Mouse (Mus musculus) neural tube, embryonic 14.5 days (tissue): ENCODE data around the gene Wdr45. TPM values are rescaled to one million over a fixed set of nuclear protein-coding genes. Genes with fewer than 3 reads are reported as not detected.
"Not testable (repeated sequence)": the region's sequence is repeated elsewhere in the genome, so short reads cannot be mapped to it uniquely, and the experiment has no call there.

Experiments
- ATAC-seq: fragments of 200-750 bp; cut with Nextera tagmentation; 2 replicates; pipeline ENCODE4 v1.8.0; 2017; ENCODE audit warnings: low read depth, mild to moderate bottlenecking, moderate TSS enrichment, moderate library complexity
- H3K27ac ChIP-seq: fragments of 300-500 bp; sonication (generic); 2 replicates; pipeline ENCODE4 v1.5.1; 2014; ENCODE audit warnings: low read depth, mild to moderate bottlenecking, control low read depth, low read length, moderate library complexity, mixed read lengths
- H3K27me3 ChIP-seq: fragments of 300-500 bp; sonication (generic); 2 replicates; pipeline ENCODE4 v1.6.1; 2014; ENCODE audit warnings: low read length; ENCODE audit not compliant: control insufficient read depth, insufficient read depth
- H3K36me3 ChIP-seq: fragments of 300-500 bp; sonication (generic); 2 replicates; pipeline ENCODE4 v1.6.1; 2014; ENCODE audit warnings: low read length, mixed read lengths; ENCODE audit not compliant: control insufficient read depth, insufficient read depth
- H3K4me1 ChIP-seq: fragments of 300-500 bp; sonication (generic); 2 replicates; pipeline ENCODE4 v1.6.1; 2014; ENCODE audit warnings: low read length; ENCODE audit not compliant: control insufficient read depth, insufficient read depth
- H3K4me2 ChIP-seq: fragments of 300-500 bp; sonication (generic); 2 replicates; pipeline ENCODE4 v1.6.1; 2014; ENCODE audit warnings: mild to moderate bottlenecking, low read depth, low read length, control low read depth
- H3K4me3 ChIP-seq: fragments of 300-500 bp; sonication (generic); 2 replicates; pipeline ENCODE4 v1.5.1; 2014; ENCODE audit warnings: low read depth, low read length, control low read depth, mixed read lengths
- H3K9ac ChIP-seq: fragments of 300-500 bp; sonication (generic); replicated peaks from 2 replicates; pipeline ENCODE4 v1.6.1; 2014; ENCODE audit warnings: low read depth, mild to moderate bottlenecking, control low read depth, low read length, mixed read lengths
- H3K9me3 ChIP-seq: fragments of 300-500 bp; sonication (generic); 2 replicates; pipeline ENCODE4 v1.6.1; 2016; ENCODE audit warnings: low read length; ENCODE audit not compliant: control insufficient read depth
- WGBS: fragments of 180-500 bp; shearing (Covaris S2); extraction: QIAGEN DNeasy Blood & Tissue Kit; methylation state at CpG from one replicate; pipeline ENCODE4 v1.1.7; 2014; 5-methylcytosine and 5-hydroxymethylcytosine counted together
- polyA plus RNA-seq: library from polyadenylated mRNA; unstranded; fragments of >200 nt; fragmentation: Nextera tagmentation; extraction: Ambion mirVana; gene quantifications from 2 replicates; pipeline ENCODE4 v1.2.1, GENCODE M21; 2014

Gene Wdr45
- polyA plus RNA-seq, 1 experiment from 2014 or later = 23.6 TPM

- peak within 1 kb of the TSS; percentile 45 for H3K9ac ChIP-seq
- H3K36me3 ChIP-seq = no peaks in the 10 kb centered on the region
- ATAC-seq = peak; percentile 96
- no peaks in the 10 kb centered on the region for H3K9me3 ChIP-seq
- H3K4me3 ChIP-seq = peak within 1 kb of the TSS; percentile 48
- WGBS = 13% methylated on average over 33 of the region's 33 CpGs
- peak within 1 kb of the TSS; percentile 51 for H3K4me2 ChIP-seq
- 0 out of 2 replicates have a peak, but pooled peaks cover 2% of the 10 kb centered on the region for H3K4me1 ChIP-seq
- H3K27ac ChIP-seq = no peak within 1 kb of the TSS
- no peaks in the 10 kb centered on the region for H3K27me3 ChIP-seq
Observed at GRCm38 (mm10) chrX:7696954-7697381, 17.2 kb upstream of the Wdr45 start, which contains the start of gene Gpkow. TSS of gene Gpkow (plus strand) at chrX:7697131.

GRCm38 (mm10) chrX:7713764-7714134 is 384 bp upstream of the Wdr45 start:
- Histone ChIP-seq H3K4me2 (peak overlapping the region; percentile 42; the same call in 1 of the 2 replicates), H3K4me3 (peak overlapping the region; percentile 24)
- not testable (repeated sequence) for H3K4me1 ChIP-seq, H3K27ac ChIP-seq, ATAC-seq, H3K36me3 ChIP-seq, H3K27me3 ChIP-seq, H3K9ac ChIP-seq, H3K9me3 ChIP-seq
- 25% methylated on average over 5 of the region's 12 CpGs for WGBS

GRCm38 (mm10) chrX:7716058-7716457 is 1.9 kb downstream of the Wdr45 start:
- H3K9me3 ChIP-seq, H3K9ac ChIP-seq, H3K4me1 ChIP-seq, ATAC-seq, H3K4me3 ChIP-seq, H3K27me3 ChIP-seq, H3K36me3 ChIP-seq, H3K27ac ChIP-seq, H3K4me2 ChIP-seq: not testable (repeated sequence)
- 33% methylated on average over 1 of the region's 1 CpGs for WGBS

- H3K9me3 ChIP-seq = no peaks in the 10 kb centered on the region
- 0 out of 2 replicates have a peak, but pooled peaks cover 5% of the 10 kb centered on the region for H3K4me1 ChIP-seq
- peak within 1 kb of the TSS; percentile 57 for H3K4me2 ChIP-seq
- 19% methylated on average over 22 of the region's 22 CpGs for WGBS
- ATAC-seq = peak; percentile 92
- H3K36me3 ChIP-seq = no peaks in the 10 kb centered on the region
- no peaks in the 10 kb centered on the region for H3K27me3 ChIP-seq
- peak within 1 kb of the TSS; percentile 55 for H3K27ac ChIP-seq
- peak within 1 kb of the TSS; percentile 17 for H3K9ac ChIP-seq
- H3K4me3 ChIP-seq = peak within 1 kb of the TSS; percentile 47
Observed at GRCm38 (mm10) chrX:7721514-7722281, 7.6 kb downstream of the Wdr45 start, which contains the start of gene Gm45208. TSS of gene Gm45208 (plus strand) at chrX:7722245.

GRCm38 (mm10) chrX:7722282-7722611 is 8.1 kb downstream of the Wdr45 start:
- 17% methylated on average over 11 of the region's 11 CpGs for WGBS

GRCm38 (mm10) chrX:7722691-7723090 is 8.6 kb downstream of the Wdr45 start:
- ATAC-seq = no peak
- Histone ChIP-seq H3K36me3 (no peaks in the 10 kb centered on the region), H3K4me1 (0 out of 2 replicates have a peak, but pooled peaks cover 5% of the 10 kb centered on the region), H3K9me3 (no peaks in the 10 kb centered on the region), H3K4me3 (peak overlapping the region; percentile 47), H3K4me2 (peak overlapping the region; percentile 57), H3K9ac (peak overlapping the region; percentile 17), H3K27ac (no peak overlapping the region), H3K27me3 (no peaks in the 10 kb centered on the region)
- 31% methylated on average over 4 of the region's 4 CpGs for WGBS

More at GRCm38 (mm10) chrX:7722282-7722611, 8.1 kb downstream of the Wdr45 start:
- H3K9me3 ChIP-seq = no peaks in the 10 kb centered on the region
- H3K36me3 ChIP-seq = no peaks in the 10 kb centered on the region
- no peak for ATAC-seq
- 0 out of 2 replicates have a peak, but pooled peaks cover 5% of the 10 kb centered on the region for H3K4me1 ChIP-seq
- peak overlapping the region; percentile 57 for H3K4me2 ChIP-seq
- H3K9ac ChIP-seq = peak overlapping the region; percentile 17
- H3K4me3 ChIP-seq = peak overlapping the region; percentile 47
- H3K27ac ChIP-seq = peak overlapping the region; percentile 55
- no peaks in the 10 kb centered on the region for H3K27me3 ChIP-seq

- Histone ChIP-seq H3K9me3 (no peaks in the 10 kb centered on the region), H3K36me3 (no peaks in the 10 kb centered on the region), H3K27ac (no peak overlapping the region), H3K27me3 (no peaks in the 10 kb centered on the region), H3K9ac (no peak overlapping the region), H3K4me2 (no peak overlapping the region), H3K4me3 (no peak overlapping the region), H3K4me1 (0 out of 2 replicates have a peak, but pooled peaks cover 5% of the 10 kb centered on the region)
- ATAC-seq = no peak
- WGBS = 86% methylated on average over 7 of the region's 7 CpGs
Observed at GRCm38 (mm10) chrX:7724135-7724534, 10.0 kb downstream of the Wdr45 start.

- Histone ChIP-seq H3K9me3 (no peaks in the 10 kb centered on the region), H3K9ac (no peak overlapping the region), H3K4me2 (no peak overlapping the region), H3K4me3 (no peak overlapping the region), H3K27me3 (no peaks in the 10 kb centered on the region), H3K36me3 (no peaks in the 10 kb centered on the region), H3K27ac (no peak overlapping the region), H3K4me1 (0 out of 2 replicates have a peak, but pooled peaks cover 5% of the 10 kb centered on the region)
- WGBS = 82% methylated on average over 8 of the region's 12 CpGs
- no peak for ATAC-seq
Observed at GRCm38 (mm10) chrX:7725841-7726240, 11.7 kb downstream of the Wdr45 start.

- no peak for ATAC-seq
- H3K36me3 ChIP-seq = no peaks in the 10 kb centered on the region
- no peaks in the 10 kb centered on the region for H3K9me3 ChIP-seq
- no peak overlapping the region for H3K4me3 ChIP-seq
- 93% methylated on average over 13 of the region's 13 CpGs for WGBS
- 0 out of 2 replicates have a peak, but pooled peaks cover 5% of the 10 kb centered on the region for H3K4me1 ChIP-seq
- no peak overlapping the region for H3K9ac ChIP-seq
- no peak overlapping the region for H3K4me2 ChIP-seq
- H3K27ac ChIP-seq = no peak overlapping the region
- no peaks in the 10 kb centered on the region for H3K27me3 ChIP-seq
Observed at GRCm38 (mm10) chrX:7727176-7727575, 13.0 kb downstream of the Wdr45 start.
